Mouse (Mus musculus) gastrocnemius, adult 2 months (tissue): ENCODE measurements at regions not wholly inside any gene's neighbourhood (a gene's known extent, or its start where the extent isn't known, plus 50 kb on each side); places are given as distances from the start of the nearest gene placed in this dataset.
"Not testable (repeated sequence)": the region's sequence is repeated elsewhere in the genome, so short reads cannot be mapped to it uniquely, and the experiment has no call there.

Experiments
- DNase-seq: peaks from one replicate; pipeline ENCODE4 v3.0.0; 2022
- H3K27ac ChIP-seq: fragments of 200-600 bp; 2 replicates; pipeline ENCODE4 v1.8.1; 2022; ENCODE audit warnings: mild to moderate bottlenecking
- H3K4me3 ChIP-seq: fragments of 200-600 bp; 2 replicates; pipeline ENCODE4 v1.8.1; 2022; ENCODE audit warnings: mild to moderate bottlenecking, moderate library complexity
- CTCF ChIP-seq: fragments of 200-600 bp; IDR thresholded peaks from 2 replicates; pipeline ENCODE4 v1.8.1; 2022; ENCODE audit warnings: antibody characterized with exemption, mild to moderate bottlenecking, moderate library complexity
- intact Hi-C: fragments of 180-260 bp; cut with DNase I; formaldehyde crosslinking; loops from one replicate; pipeline ENCODE4 v1.15.1; 2025

DNA sequence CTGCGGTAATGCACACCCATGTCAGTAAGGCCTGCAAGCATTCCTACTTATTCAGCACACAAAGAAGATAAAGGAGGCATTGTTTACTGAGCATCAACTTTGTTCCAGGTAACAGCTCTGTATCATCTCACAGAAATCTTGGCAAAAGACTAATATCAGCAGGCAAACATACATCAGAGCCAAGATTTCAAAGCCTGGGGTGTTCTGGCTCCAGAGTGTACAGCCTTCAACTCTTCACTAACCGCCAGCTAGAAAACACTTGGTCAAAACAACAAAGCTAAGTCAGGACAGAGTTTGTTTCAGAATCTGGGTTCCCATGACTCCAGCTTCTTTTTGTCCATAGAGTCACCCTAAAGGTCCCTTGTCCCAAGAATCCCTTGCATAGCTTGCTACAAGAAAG lies 404.6 kb upstream of the Tbl1xr1 start:
- Histone ChIP-seq H3K27ac (no peak overlapping the region), H3K4me3 (no peak overlapping the region)
- TF ChIP-seq CTCF, result no peak
- intact Hi-C loops, result no loop called here
- DNase-seq, result no peak

DNA sequence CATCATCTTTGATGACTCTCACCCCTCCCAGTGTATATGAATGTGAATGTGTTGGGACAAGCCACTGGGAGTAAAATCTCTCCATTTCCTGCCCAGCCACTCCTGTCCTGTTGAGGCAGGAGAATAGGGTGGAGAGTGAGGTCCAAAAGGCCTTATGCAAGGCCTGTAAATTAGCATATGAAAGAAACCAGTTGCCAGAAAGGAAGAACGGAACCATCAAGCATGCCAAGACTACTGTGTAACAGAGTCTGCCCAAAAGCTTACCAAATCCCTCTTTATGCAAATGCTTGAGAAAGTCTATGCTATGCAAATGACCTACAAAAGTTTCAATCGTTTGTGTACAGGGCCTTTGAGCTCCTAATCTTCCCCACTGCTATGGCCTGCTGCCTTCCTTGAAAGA lies 404.0 kb upstream of the Tbl1xr1 start:
- Histone ChIP-seq H3K4me3 (no peak overlapping the region), H3K27ac (no peak overlapping the region)
- no peak for TF ChIP-seq CTCF
- intact Hi-C loops, result no loop called here
- DNase-seq, result no peak

DNA sequence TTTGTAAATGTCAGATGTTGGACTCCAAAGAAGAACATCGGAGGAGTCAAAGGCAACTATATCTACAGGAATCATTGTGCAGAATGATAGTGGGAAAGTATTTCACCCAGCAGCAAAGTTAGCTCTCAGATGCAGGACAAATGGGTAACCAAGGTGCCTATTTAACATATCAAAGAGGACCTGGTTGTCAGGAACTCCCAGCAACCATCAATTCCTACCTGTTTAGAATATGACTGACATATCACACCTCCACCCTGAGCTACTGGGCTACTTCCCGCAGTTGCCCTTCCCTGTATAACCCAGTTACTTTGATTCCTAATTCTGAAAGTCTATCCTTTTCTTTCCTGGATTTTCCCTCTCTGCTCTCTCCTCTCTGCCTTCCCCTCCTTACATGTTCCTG lies 403.0 kb upstream of the Tbl1xr1 start:
- DNase-seq, result no peak
- no peak overlapping the region for H3K27ac ChIP-seq
- intact Hi-C loops, result no loop called here
- H3K4me3 ChIP-seq, result no peak overlapping the region
- no peak for TF ChIP-seq CTCF

DNA sequence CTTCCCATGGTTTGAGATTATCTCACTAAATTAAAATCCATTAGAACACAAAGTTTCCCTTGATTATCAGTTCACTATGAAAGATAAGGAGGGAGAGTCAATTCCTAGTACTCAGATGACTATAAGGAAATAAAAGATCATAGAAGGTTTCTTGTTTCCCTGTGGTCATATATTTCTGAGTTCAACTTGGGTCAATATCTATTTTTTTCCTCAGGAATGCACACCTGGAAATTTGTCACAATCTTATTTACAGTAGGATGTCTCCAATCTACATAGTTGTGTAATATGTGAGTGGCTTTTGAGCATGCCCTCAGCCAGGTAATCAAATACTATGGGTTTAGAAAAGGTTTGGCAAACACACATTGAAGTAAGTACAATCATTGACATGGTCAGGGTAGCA lies 398.2 kb upstream of the Tbl1xr1 start:
- H3K27ac ChIP-seq, result no peak overlapping the region
- no peak for TF ChIP-seq CTCF
- intact Hi-C loops, result no loop called here
- DNase-seq, result no peak
- H3K4me3 ChIP-seq, result no peak overlapping the region

DNA sequence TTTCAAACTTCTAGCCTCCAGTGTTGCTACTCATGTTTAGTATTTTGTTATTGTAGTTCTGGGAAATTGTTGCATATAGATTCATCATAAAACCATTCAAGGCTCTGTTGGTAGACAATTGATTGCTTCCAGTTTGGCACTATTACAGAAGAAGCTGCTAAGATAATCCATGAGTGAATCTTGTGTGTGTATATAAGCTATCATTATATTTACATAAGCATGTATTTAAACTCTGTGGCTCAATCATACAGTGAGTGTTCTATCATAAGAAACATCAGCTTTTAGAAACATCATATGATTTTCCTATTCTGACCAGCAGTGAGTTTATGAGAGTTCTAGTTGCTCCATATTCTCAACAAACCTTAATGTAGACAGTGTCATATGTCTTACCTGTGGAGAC lies 397.7 kb upstream of the Tbl1xr1 start:
- TF ChIP-seq CTCF, result no peak
- intact Hi-C loops, result no loop called here

DNA sequence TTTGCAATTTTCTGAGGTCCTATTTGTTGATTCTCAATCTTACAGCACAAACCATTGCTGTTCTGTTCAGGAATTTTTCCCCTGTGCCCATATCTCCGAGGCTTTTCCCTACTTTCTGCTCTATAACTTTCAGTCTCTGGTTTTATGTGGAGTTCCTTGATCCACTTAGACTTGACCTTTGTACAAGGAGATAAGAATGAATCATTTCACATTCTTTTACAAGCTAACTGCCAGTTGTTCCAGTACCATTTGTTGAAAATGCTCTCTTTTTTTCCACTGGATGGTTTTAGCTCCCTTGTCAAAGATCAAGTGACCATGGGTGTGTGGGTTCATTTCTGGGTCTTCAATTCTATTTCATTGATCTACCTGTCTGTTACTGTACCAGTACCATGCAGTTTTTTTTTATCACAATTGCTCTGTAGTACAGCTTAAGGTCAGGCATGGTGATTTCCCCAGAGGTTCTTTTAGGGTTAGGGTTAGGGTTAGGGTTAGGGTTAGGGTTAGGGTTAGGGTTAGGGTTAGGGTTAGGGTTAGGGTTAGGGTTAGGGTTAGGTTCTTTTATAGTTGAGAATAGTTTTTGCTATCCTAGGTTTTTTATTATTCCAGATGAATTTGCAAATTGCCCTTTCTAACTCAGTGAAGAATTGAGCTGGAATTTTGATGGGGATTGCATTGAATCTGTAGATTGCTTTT lies 378.3 kb upstream of the Tbl1xr1 start:
- H3K4me3 ChIP-seq, intact Hi-C loops, DNase-seq, H3K27ac ChIP-seq: not testable (repeated sequence)

More for the DNA sequence above, 397.7 kb upstream of the Tbl1xr1 start:
- no peak overlapping the region for H3K27ac ChIP-seq
- no peak for DNase-seq
- H3K4me3 ChIP-seq, result no peak overlapping the region

DNA sequence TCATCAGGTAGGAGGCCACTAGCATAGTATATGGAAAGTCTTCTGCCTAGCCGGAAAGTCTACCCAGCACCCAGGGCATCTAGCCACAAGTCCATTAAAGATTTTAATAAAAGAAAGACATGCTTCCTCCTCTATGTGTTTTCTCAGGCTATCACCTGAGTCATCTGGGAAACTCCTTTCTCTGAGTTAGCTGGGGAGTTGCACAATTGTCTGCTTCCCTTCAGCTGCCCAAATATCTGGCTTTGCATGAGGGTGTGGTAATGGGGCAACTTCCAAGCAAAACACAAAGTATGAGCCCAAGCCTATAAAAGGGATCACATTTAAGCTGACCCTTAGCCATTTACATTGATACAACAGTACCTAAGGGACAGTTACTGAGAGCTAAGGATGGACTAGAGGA lies 376.9 kb upstream of the Tbl1xr1 start:
- Histone ChIP-seq H3K4me3 (no peak overlapping the region), H3K27ac (no peak overlapping the region)
- DNase-seq, result no peak
- TF ChIP-seq CTCF, result no peak
- intact Hi-C loops, result no loop called here

DNA sequence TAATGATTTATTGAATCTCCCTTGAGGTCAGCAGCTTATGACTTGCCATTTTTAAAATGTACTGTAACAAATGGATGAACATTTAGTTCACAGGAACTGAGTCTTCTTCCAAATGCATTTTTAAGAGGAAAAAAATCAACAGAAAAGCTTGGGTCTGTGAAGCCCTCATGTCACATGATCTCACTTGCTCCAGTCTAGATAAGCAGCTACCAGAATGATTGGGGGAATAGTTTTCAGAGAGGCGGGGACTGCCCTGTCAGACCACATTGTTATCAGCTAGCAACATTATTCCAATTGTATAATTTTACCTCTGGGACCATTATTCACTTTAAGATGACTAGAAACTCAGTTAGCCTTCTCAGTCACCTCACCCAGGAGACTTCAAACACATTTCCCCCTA lies 376.1 kb upstream of the Tbl1xr1 start:
- Histone ChIP-seq H3K27ac (no peak overlapping the region), H3K4me3 (no peak overlapping the region)
- TF ChIP-seq CTCF, result no peak
- no peak for DNase-seq
- intact Hi-C loops, result no loop called here

DNA sequence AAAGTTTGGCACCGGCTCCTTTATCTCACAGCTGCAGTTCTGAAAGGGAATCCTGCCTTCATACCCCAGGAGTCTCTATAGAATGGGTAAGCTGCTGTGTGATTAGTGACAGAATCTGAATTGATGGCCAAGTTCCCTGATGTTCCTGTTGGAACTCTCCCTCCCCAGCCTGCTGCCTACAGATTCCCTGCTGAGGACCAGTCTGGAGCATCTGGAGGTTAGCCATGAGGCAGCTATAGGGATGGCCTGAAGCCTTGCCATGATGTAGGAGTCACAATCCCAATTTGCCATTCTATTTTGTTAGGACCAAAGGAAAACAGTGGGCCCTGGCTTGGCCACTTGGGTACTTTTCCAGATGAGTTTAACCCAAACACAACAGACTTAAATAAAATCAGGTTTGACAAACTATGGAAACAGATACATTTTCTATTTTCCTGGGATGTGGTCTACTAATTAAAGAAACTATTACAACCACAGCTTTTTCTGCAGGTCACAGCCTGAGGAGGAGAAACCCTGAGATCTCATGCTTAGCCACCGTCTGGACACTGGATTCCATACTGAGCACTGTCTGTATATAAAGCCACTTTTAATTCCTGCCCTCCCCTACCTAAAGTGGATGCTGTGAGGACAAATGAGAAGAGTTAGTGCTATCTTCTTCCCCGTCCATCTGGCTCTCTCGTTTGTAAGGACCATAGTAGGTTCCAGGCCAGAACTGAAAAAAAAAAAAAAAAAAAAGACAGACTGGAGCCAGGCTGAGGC lies 349.5 kb upstream of the Tbl1xr1 start:
- Histone ChIP-seq H3K27ac (no peak overlapping the region), H3K4me3 (no peak overlapping the region)
- no peak for TF ChIP-seq CTCF
- intact Hi-C loops, result no loop called here
- no peak for DNase-seq

DNA sequence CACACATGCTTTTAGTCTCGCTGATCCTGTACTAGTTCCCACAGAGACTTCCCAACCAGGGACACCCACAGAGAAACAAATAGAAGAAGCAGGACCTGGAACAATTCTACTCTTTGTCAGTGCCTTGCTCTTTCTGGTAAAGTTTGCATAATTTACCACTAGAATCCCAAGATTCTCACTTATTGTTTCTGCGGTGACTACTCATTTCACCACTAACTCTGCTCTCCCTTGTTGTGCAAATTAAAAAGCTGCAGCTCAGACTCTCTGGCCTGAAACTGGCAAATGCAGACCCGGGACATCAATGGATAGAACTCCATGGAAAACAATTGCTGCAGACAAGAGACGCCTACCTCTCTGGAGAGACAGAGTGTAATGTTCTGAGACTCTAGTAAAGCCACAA lies 348.4 kb upstream of the Tbl1xr1 start:
- no peak overlapping the region for H3K27ac ChIP-seq
- H3K4me3 ChIP-seq, result no peak overlapping the region
- no peak for DNase-seq
- no peak for TF ChIP-seq CTCF
- intact Hi-C loops, result no loop called here

DNA sequence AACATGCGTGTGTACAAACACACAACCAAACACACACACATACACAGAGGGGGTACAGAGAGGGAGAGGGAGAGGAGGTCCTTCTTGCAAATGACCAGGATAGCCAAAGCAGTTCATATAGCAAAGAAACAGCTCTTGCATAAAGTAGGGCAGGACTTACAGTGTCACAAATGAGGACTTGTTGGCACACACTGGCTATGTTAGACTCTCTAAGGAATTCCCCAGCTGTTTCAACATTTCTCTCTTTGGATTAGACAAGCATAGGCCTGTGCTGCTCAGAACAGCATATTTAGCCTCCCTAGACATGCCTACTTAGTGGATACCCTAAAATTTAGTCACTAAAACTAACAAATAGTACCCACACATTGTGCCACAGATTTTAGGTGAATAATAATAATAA lies 347.1 kb upstream of the Tbl1xr1 start:
- TF ChIP-seq CTCF, result no peak
- Histone ChIP-seq H3K27ac (no peak overlapping the region), H3K4me3 (no peak overlapping the region)
- no peak for DNase-seq
- intact Hi-C loops, result no loop called here

DNA sequence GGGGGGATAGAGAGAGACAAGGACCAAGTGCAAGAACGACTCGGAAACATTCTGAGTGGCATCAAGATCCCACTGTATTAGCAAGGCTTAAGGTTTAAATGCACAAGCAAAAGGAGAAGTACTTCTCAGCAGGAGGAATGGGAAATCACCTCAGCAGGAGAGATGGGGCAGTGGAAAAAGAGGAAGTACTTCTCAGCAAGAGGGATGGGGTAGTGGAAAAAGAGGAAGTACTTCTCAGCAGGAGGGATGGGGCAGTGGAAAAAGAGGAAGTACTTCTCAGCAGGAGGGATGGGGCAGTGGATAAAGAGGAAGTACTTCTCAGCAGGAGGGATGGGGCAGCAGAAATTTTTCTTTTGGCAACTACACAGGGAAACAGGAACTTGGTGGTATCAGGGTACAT lies 340.8 kb upstream of the Tbl1xr1 start:
- H3K27ac ChIP-seq, intact Hi-C loops, DNase-seq, H3K4me3 ChIP-seq: not testable (repeated sequence)

DNA sequence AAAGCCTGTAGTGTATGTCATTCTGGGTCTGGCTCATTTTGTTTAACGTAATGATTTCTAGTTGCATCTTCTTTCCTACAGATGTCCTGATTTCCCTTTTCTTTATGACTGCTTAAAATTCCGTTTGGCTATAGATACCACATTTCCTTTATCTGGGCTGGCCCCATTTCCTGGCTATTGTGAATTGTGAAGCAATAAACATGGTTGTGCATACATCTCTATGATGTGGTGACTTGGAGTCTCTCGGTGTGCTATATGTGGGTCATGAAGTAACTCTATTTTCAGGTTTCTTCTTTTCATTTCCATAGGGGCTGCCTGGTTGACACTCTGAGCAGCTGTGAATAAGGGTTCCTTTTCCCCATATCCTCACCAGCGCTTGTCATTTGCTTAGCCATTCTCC lies 336.7 kb upstream of the Tbl1xr1 start:
- no peak for DNase-seq
- intact Hi-C loops, result no loop called here
- no peak overlapping the region for H3K4me3 ChIP-seq
- no peak for TF ChIP-seq CTCF
- no peak overlapping the region for H3K27ac ChIP-seq

DNA sequence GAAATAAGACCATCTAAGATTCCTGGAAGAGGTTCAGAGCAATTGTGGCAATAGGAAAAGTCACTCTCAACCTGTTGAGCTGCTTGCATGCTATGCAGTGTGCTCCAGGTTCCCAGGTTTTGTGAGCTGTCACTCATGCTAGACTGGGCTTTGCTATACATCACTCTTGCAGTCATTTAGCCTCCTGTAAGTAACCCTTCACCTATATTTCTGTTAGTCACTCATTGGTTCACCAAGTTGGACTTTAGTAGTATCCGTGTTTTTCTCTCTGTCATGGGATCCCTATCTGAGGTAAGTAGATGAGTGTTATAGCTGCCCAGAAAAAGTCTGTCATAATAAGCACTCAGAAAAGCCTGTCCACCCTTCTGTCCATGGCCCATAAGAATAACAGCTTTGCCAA lies 332.3 kb upstream of the Tbl1xr1 start:
- intact Hi-C loops, result no loop called here
- DNase-seq, result no peak
- no peak for TF ChIP-seq CTCF

More for the DNA sequence above, 332.3 kb upstream of the Tbl1xr1 start:
- H3K27ac ChIP-seq, result no peak overlapping the region
- no peak overlapping the region for H3K4me3 ChIP-seq
